Mouse (Mus musculus): ENCODE measurements around the gene Rps15.

The Rps15 gene

DNA sequence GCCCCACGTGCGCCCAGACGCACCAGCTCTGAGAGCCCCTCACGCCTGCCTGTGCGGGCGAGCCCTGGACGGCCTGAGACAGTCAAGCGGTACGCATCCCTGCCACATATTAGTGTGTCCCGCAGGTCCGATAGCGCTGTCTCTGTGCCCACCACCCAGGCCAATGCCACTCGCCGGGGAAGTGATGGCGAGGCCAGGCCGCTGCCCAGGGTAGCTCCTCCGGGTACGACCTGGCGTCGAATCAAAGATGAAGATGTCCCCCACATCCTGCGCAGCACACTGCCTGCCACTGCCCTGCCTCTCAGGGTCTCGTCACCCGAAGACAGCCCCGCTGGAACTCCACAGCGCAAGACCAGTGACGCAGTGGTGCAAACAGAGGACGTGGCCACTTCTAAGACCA is 23.1 kb downstream of the Rps15 start:
- in situ Hi-C loops (cut with MboI, MseI), result no loop called here

DNA sequence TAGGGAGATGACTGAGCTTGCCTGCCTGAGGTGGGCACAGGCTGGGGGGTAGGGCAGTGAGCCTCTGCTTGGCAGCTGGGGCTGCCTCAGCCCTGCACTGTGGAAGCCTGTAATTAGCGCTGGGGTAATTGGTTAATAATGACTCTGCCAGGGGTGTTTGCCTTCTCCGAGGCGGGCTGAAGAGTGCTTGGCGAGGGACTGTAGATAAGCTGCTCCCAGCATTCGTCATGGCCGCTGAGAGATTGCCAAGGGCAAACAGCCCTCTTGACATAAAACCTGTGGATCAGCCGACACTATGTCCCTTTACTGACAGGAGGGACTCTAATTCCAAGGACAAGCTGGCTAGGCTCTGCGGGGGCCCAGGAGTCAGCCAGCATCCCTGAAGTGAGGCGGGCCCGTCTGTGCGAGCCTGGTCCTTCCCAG is 24.1 kb downstream of the Rps15 start:
- in situ Hi-C loops (cut with MboI, MseI), result no loop called here

DNA sequence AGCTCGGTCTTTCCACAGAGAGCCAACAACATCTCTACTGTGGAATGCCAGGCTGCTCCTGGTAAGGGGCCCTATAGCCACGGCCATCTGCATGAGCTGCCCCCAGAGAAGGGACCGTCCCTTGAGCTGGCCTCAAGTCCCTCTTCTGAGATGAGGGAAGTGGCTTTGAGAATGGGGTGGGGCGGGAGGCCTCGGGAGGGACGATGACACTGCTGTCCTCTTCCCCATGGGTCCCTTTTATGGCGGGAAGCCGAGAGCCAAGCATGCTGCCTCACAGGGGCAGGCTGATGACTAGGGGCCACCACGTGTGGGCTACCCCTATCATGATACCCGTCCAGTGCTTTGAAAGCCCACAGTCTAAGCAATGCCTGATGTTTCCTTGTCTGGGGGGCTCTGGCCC is 24.8 kb downstream of the Rps15 start:
- in situ Hi-C loops (cut with MboI, MseI), result no loop called here

DNA sequence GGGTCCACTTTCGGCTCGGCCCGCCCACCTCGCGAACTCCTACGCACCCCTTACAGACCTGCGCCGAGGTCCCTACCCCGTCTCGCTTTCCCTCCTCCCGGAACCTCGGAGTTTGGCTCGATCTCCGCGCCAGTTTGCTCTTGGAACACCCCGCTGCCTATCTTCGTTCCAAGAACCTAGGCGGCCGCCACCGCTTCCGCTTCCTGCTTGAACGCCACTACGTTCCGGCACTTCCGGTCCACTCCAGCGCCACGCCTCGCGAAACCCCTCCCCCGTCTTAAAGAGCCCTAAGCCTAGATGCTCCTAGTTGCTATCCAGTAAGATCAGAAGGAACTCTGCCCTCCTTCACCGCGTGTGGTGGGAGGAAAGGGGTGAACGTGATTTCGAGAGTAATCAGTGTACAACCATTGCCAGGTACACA is 28.1 kb downstream of the Rps15 start, which contains the start of gene 2310011J03Rik:
TSS of gene 2310011J03Rik (minus strand) at position 198 of the 421 bp plus-strand sequence.
- in situ Hi-C loops (cut with MboI, MseI), result no loop called here

DNA sequence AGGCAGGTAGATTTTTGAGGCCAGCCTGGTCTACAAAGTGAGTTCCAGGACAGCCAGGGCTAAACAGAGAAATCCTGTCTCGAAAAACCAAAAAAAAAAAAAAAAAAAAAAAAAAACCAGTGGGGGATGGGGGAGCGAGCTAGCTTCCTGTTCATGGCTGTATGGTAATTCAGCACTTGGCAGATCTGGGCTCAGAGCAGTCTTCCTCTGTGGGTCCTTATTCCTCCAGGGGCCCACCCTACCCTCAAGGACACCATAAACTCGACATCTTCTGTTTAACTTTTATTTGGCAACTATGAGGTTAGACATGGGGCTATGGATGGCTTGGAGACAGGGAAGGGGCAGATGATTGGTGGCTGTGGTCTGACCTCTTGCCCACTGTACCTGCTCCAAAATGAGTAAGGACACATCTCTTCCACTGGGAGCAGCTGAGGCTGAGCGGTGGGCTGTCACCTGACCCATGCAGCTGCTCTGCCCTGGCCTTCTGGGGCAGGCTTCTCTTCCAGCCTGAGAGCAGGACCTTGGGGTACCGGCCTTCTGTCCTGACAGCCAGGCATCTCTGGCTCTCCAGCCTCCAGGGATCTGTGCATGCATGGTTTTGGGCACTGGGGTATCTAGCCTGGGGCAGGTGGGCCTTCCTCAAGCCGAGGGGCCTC is 28.9 kb downstream of the Rps15 start:
- in situ Hi-C loops (cut with MboI, MseI), result no loop called here

DNA sequence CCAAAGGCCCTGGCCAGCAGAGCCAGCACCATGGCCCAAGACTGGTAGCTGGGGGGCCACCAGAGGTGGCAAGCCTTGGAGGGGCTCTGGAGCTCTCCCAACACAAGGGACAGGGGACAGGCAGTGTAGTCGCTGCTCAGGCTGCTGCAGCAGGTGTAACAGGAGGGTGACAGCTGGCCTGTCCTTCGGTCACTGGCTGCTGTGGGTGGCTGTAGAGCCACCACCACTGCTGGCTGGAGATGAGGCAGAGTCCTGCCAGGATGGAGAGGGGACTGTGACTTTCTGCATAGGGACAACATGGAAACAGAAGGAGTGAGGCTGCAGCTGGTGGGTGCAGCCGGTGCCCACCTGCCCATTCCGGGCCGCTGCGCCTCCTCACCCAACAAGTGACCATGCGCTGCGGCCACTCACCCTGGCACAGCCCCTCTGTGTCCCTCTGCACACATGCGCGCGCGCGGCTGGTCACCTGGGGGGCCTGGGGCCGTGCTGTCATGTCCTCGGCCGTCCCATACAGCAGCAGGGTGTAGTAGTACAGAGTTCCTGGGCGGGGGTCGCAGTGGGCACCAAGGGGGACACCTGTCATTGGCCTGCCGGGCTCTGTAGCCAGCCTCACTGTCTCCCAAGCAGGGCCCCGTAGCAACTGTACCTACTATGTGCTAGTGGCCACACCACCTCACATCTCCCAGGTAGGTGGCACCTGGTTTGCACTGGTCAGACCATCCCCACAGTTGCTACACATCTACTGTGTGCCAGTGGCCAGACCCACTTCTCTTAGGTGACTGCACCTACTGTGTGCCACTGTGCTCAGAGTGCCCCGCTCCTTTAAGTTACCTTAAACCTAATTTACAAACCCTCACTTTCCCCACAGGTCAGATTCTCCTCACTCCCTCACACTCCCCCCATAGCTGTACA is 29.7 kb downstream of the Rps15 start:
- in situ Hi-C loops (cut with MboI, MseI), result no loop called here

DNA sequence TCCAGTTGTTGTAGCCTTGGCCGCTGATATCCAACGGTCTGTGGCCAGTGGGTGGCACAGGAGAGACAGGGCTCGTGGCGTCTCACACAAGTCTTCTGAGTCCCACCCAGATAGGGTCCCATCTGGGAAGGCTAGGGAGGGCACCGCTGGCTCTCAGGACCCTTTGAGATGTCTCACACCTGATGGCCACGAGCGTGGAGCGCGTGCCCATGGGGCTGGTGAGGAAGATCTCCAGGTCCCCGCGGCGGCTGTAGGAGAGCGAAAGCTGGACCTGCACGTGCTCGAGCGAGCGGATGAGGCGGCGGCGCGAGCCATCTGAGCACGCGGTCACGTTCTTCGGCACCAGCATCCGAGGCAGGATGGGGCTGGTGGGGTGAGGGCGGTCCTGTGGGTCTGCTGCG is 30.6 kb downstream of the Rps15 start:
- in situ Hi-C loops (cut with MboI, MseI), result no loop called here

DNA sequence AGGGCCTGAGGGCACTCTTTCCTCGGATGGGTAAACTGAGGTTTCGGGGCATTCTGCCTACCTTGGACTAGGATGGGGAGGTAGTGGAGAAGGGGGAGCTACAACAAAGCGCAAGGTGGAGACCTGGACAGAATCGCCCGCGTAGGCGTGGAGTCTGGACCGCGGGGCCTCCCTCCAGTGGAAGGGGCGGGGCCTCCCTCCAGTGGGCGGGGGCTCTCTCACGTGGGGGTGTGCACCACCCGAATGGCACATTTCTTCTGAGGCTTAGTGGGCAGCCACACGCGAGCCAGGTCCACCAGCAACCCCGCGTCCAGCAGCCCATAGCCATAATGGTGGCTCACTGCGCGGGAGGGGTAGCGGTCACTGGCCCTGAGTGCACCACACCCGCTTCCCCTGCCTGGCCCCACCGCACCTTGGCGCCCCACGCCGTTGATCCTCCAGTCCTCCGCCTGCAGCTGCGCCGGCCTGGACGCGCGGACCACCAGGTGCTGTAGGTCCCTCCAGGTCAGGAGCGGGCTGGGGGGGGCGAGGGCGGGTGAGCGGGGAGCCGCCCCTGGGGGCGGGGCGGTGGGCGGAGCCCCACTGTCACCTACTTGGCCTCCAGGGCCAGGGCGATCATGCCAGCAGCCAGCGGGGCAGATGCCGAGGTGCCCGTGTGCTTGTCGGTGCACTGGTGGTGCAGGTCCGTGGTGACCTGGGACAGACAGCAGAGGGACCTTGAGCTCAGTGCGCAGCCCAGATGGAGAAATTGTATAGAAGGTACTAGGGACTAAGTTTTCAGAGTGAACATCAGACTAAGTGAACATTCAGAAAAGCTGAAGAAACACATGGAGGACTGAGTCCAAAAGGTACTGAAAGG is 31.2 kb downstream of the Rps15 start:
- in situ Hi-C loops (cut with MboI, MseI), result no loop called here

DNA sequence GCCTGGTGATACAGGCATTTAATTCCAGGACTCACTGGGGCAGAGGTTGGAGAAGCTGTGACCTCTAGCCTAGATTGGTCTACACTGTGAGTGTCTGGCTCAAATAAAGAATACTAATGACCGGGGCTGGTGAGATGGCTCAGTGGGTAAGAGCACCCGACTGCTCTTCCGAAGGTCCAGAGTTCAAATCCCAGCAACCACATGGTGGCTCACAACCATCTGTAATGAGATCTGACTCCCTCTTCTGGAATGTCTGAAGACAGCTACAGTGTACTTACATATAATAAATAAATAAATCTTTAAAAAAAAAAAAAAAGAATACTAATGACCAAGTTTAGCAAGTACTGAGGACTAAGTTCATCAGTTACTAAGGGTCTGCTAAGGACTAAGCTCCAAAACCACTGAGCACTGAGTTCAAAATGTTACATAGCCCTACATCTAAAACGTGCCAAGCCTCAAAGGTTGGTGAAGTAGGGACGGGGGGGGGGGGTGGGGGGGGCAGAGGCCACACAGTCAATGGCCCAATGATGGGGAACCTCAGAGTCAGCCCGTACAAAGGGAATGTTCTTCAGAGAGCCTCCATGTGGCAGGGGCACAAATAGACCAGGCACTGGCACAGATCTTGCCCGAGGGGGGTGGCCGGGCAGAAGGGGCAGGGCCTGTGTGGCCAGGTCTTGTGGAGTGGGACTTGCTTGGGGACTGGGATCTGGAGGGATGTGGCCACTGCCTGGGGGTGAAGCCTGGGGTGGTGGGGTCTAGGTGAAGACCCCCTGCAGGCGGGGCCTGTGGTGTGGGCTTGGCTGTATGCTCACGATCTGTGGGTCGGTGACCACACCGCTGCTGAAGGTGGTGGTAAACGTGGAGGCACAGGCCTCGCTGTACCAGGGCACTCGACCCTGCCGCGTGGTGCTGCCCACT is 32.1 kb downstream of the Rps15 start:
- in situ Hi-C loops (cut with MboI, MseI), result no loop called here

DNA sequence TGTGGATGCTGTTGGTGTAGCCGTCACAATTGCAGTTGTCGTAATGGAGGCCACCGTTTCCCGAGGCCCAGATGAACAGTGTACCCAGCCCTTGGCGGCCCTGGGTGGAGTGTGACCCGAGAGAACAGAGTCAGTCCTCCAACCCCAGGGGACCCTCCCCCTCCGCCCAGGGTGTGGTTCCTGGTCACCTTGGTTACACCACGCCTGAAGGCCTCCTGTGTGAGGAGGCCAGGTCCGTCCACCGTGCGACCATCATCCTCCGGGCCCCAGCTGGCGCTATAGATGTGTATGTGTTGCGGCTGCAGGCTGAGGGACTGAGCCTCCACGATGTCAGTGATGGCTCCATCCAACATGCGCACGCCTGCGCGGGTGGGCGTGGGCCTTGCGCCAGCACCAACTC is 32.8 kb downstream of the Rps15 start:
- in situ Hi-C loops (cut with MboI, MseI), result no loop called here

DNA sequence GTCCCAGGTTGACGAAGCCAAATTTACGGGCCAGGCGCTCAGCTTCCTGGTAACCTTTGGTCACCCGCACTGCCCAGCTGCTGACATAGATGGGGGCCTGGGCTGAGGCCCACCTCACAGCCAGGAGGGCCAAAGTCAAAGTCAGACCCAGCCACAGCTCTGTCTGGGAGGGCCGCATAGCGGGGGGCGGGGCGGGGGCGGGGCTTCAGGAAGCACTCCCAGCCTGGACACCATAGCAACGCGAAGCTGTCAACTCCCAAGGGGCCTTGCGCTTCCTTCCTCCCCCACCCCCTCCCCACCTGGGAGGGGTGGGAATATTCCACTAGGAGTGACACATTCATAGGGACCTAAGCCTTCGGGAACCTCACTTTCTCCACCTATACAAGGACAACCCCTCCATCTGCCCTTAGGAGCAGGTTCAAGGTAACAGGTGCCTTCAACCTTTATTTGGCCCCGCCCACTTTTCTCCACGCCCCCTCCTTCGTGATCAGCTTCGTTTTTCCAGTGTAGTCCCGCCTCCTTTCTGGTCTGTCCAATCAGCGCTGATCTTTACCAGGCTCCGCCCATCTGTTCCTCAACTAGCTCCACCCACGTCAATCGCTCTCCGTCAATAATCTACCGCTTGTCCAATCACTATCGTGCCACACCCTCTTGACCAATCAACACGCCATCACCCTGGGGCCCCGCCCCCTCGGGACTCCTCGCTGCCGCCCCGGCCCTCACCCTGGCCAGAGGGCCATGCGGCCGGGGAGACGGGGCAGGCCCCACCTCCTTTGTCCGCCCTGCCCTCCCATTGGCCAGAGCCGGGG is 37.2 kb downstream of the Rps15 start, which contains the start of the genes Pcsk4 and Reep6:
TSS of gene Pcsk4 (minus strand) at position 226 of the 809 bp plus-strand sequence.
TSS of gene Reep6 (plus strand) at position 681 of the 809 bp plus-strand sequence.
- in situ Hi-C loops (cut with MboI, MseI), result no loop called here

DNA sequence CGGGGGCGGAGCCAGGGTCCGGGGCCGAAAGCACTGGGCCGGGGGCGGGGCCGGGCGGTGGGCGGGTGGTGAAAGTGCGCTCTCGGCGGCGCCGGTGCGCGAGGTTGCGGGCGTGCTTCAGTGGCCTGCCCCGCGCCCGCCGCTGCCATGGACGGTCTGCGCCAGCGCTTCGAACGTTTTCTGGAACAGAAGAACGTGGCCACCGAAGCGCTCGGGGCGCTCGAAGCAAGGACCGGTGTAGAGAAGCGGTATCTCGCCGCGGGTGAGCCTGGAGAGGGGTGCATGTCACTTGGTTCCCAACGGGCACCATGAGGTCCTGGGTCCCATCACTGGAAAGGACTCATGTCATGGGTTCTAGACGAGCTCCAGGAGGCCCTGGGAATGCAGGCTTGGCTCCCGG is 37.8 kb downstream of the Rps15 start:
- in situ Hi-C loops (cut with MboI, MseI), result no loop called here

DNA sequence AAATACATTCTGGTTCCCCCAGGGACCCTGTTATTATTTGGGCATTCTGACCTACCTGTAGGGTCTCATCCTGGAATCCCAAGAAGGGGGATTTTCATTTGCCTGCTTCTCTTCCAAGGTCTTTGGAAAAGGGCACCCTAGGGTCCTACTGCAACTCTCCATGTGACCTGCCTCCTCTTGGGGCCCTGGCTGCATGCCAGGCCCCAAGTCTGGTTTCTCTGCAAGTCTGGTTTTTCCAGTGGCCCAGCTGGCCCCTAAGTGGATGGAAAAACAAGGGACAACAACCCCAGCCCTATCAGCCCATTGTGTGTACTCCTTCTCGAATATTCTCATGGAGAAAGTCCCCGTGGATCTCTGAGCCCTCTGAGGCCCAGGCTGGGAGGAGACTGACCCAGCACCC is 38.6 kb downstream of the Rps15 start:
- in situ Hi-C loops (cut with MboI, MseI), result no loop called here

DNA sequence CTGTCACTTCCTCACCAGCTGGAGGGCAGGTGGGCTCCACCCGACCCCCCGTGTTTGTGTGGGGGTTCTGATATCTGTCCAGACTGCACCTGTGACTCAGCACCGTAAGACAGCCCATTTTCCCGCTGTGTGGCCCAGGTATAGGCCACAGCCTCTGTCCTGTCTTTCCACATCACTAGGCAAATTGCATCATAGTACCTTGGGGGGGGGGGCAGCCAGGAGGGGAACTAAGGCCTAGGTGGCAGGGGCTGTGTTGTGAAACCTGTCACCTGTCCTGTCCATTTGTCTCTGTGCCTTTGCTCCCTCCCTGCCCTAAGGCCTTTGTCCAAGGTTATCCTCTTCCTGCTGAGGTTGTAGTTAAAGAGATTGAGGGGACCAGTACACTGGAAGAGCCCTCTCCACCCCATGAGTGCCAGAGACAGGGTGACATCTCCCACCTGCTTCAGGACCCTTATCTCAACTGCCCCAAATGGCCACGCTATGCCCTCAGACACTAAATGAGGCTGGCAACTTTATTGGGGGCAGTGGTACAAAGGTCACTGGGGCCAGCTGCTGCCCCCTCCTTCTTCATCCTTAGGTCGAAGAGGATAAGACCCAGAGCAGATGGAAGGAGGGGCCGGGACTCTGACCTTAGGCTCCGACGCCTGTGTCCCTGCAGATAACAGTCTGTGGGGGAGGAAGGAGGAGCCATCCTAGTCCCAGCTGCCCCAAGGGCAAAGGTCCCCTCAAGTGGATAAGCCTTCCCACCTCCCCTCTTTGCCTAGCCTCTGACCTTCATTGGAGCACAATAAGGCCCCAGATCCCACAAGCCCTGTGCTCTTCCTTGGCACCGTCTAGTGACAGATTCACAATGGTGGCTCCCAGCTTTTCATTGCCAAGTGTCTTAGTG is 39.6 kb downstream of the Rps15 start:
- in situ Hi-C loops (cut with MboI, MseI), result no loop called here

DNA sequence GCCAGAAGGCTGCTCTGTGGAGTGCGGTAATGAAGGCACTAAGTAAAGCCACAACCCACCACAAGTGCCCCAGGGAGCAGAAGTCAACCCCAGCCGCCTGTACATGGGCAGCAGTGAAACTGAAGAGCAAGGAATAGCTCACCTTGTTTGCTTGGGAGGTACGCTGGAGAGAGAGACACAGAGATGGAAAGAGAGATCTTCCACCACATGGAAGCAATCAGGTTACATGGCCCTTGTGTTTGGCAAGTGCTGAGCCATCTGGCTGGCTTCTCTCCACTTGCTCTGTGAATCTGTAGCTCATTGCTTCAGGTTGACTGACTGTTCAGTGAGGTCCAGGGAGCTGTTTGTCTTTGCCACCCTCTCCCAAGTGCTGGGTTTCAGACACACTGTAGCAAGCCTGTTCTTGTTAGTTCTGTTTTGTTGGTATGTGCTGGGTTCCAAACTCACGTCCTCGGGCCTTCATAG is 40.3 kb downstream of the Rps15 start:
- in situ Hi-C loops (cut with MboI, MseI), result no loop called here

DNA sequence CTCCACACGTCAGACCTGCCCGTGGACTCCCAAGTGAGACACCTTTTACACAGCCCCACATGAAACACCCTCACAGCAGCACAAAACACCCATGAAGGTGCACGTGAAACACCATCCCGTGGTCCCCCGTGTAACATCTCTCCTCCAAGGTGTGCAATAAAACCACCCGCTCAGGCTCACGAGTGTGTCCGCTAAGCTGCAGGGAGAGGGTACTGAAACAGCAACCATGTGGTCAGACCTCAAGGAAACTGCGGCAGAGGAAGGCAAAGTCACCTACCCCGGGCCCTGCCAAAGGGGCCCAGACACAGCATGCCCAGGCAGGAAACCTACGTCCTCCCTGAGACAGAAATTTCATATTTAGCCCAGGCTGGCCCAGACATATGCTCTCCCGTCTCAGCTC is 44.0 kb downstream of the Rps15 start:
- in situ Hi-C loops (cut with MboI, MseI), result loop anchor here (5.0 kb wide), 2 partner anchors 36 to 41 kb away; no protein-coding TSS in a partner anchor

DNA sequence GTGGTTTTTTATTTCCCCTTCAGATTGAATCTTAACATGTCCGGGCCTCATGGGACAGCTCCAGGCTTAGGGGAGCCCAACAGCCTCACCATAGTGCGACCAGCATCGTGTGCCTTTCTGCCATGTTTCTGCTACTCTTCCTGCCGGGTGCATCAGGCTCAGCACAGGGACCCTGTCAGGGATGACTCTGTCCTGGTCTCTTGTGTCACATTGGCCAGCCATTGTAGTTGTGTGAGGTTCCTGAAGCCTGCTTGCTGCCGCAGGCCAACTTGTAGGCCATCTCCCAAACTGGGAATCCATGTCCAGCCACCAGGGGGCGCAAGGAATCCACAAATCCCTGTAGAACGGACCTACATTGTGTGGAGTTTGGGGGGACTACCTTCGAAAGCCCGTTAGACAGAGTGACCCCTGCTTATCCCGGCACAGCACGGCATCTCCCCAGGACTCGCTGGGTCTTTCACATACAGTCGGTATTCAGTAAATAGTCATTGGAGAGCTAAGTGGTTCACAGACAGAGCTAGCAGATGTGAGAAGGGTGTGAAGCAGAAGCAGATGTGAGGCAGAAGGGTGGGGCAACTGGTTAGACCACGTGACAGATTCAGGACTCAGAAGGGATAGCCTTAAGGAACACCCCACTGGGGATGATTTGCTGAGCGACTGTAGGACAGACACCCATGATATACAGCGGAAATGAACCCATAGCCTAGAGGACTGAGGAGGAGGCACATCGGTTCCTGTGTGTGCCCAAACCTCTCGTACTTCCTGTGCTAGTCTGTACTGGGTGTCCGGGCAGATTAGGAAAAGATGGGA is 47.9 kb downstream of the Rps15 start:
- in situ Hi-C loops (cut with MboI, MseI), result loop anchor here (5.0 kb wide), 2 partner anchors 32 to 37 kb away; no protein-coding TSS in a partner anchor

DNA sequence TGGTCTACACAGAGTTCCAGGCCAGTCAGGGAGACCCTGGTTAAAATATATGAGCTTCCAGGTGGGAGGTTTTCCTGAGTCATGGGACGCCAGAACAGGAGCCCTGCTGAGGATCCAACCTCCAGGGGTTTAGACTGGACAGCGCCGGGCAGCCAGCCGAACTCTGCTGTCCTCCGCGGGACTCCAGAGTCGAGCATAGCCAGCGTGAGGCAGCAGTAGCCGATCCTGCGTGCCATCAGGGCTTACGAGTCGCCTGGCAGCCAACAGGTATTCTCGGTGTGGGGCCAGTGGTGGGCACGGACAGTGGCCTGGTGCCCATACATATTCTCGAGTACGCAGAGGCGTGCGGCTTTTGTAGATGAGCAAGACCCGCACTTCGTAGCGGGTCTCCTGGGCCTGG is 48.8 kb downstream of the Rps15 start:
- in situ Hi-C loops (cut with MboI, MseI), result no loop called here
